Mouse (Mus musculus) right cerebral cortex, adult 18-20 months (tissue): ENCODE data around the gene Podxl2.
A peak's percentile ranks its signal among the peaks of the same experiment; 100 is the strongest.

Experiments
- DNase-seq: peaks from one replicate; pipeline ENCODE4 v3.0.0; 2022; ENCODE audit warnings: mixed read lengths

The Podxl2 gene

GRCm38 (mm10) chr6:88826965-88827364 lies 47.9 kb downstream of the Podxl2 start:
- DNase-seq: no peak

- DNase-seq: peak; percentile 48
These were observed 48.3 kb downstream of the Podxl2 start for GRCm38 (mm10) chr6:88826545-88826944.

GRCm38 (mm10) chr6:88826088-88826487 lies 48.8 kb downstream of the Podxl2 start:
- DNase-seq: no peak

GRCm38 (mm10) chr6:88824183-88824582 lies 50.7 kb downstream of the Podxl2 start:
- DNase-seq: no peak

- peak; percentile 38 for DNase-seq
These were observed 52.9 kb downstream of the Podxl2 start for GRCm38 (mm10) chr6:88821901-88822300.

- no peak for DNase-seq
These were observed 53.5 kb downstream of the Podxl2 start for GRCm38 (mm10) chr6:88821294-88821693.

GRCm38 (mm10) chr6:88820853-88821252 lies 54.0 kb downstream of the Podxl2 start:
- DNase-seq: no peak

- no peak for DNase-seq
These were observed 57.9 kb downstream of the Podxl2 start for GRCm38 (mm10) chr6:88816913-88817312.

- DNase-seq: no peak
These were observed 59.4 kb downstream of the Podxl2 start for GRCm38 (mm10) chr6:88815489-88815888.

- no peak for DNase-seq
These were observed 59.8 kb downstream of the Podxl2 start for GRCm38 (mm10) chr6:88815036-88815435.

GRCm38 (mm10) chr6:88813832-88814231 lies 61.0 kb downstream of the Podxl2 start:
- DNase-seq: no peak

- peak; percentile 46 for DNase-seq
These were observed 62.0 kb downstream of the Podxl2 start for GRCm38 (mm10) chr6:88812886-88813285.

- DNase-seq: no peak
These were observed 62.9 kb downstream of the Podxl2 start for GRCm38 (mm10) chr6:88811880-88812400.

- DNase-seq: peak; percentile 50
These were observed 63.4 kb downstream of the Podxl2 start for GRCm38 (mm10) chr6:88811396-88811795.

GRCm38 (mm10) chr6:88810291-88810690 lies 64.6 kb downstream of the Podxl2 start:
- DNase-seq: no peak

GRCm38 (mm10) chr6:88809091-88810037 lies 65.5 kb downstream of the Podxl2 start:
- DNase-seq: peak; percentile 51

GRCm38 (mm10) chr6:88804966-88805577 lies 69.8 kb downstream of the Podxl2 start:
- DNase-seq: no peak

GRCm38 (mm10) chr6:88803957-88804695 lies 70.7 kb downstream of the Podxl2 start:
- DNase-seq: no peak

- no peak for DNase-seq
These were observed 71.8 kb downstream of the Podxl2 start for GRCm38 (mm10) chr6:88803051-88803450.

- DNase-seq: no peak
These were observed 74.1 kb downstream of the Podxl2 start for GRCm38 (mm10) chr6:88800735-88801134.

- DNase-seq: no peak
These were observed 74.7 kb downstream of the Podxl2 start for GRCm38 (mm10) chr6:88800191-88800590.

GRCm38 (mm10) chr6:88794561-88794971 lies 80.3 kb downstream of the Podxl2 start:
- no peak for DNase-seq

- DNase-seq: peak; percentile 47
These were observed 81.0 kb downstream of the Podxl2 start for GRCm38 (mm10) chr6:88793872-88794271.
